Mouse (Mus musculus) forebrain, embryonic 14.5 days (tissue): ENCODE measurements around the gene Gm43518. TPM values are rescaled to one million over a fixed set of nuclear protein-coding genes. Genes with fewer than 3 reads are reported as not detected.

ENCODE experiments used
- ATAC-seq: fragments of 200-750 bp; cut with Nextera tagmentation; 2 replicates; pipeline ENCODE4 v1.8.0; 2017; ENCODE audit warnings: mild to moderate bottlenecking, moderate library complexity
- DNase-seq: peaks from one replicate; pipeline ENCODE4 v3.0.0-alpha.2; 2015; ENCODE audit warnings: low spot score
- H3K27ac ChIP-seq: fragments of 300-500 bp; sonication (generic); 2 replicates; pipeline ENCODE4 v1.5.1; 2014; ENCODE audit warnings: low read depth, mild to moderate bottlenecking, control low read depth, low read length, moderate library complexity
- H3K27me3 ChIP-seq: fragments of 300-500 bp; sonication (generic); replicated peaks from 2 replicates; pipeline ENCODE4 v1.6.1; 2014; ENCODE audit warnings: low read length, control low read depth, mixed read lengths; ENCODE audit not compliant: control insufficient read depth, insufficient read depth
- H3K36me3 ChIP-seq: fragments of 300-500 bp; sonication (generic); 2 replicates; pipeline ENCODE4 v1.6.1; 2014; ENCODE audit warnings: low read length, control low read depth; ENCODE audit not compliant: control insufficient read depth, insufficient read depth
- H3K4me1 ChIP-seq: fragments of 300-500 bp; sonication (generic); 2 replicates; pipeline ENCODE4 v1.6.1; 2014; ENCODE audit warnings: antibody characterized with exemption, low read length, control low read depth; ENCODE audit not compliant: control insufficient read depth, insufficient read depth
- H3K4me2 ChIP-seq: fragments of 300-500 bp; sonication (generic); 2 replicates; pipeline ENCODE4 v1.6.1; 2014; ENCODE audit warnings: mild to moderate bottlenecking, control low read depth, low read length
- H3K4me3 ChIP-seq: fragments of 300-500 bp; sonication (generic); 2 replicates; pipeline ENCODE4 v1.5.1; 2014; ENCODE audit warnings: low read depth, low read length, control low read depth
- H3K9ac ChIP-seq: fragments of 300-500 bp; sonication (generic); 2 replicates; pipeline ENCODE4 v1.6.1; 2014; ENCODE audit warnings: mild to moderate bottlenecking, low read length, control low read depth, moderate library complexity
- H3K9me3 ChIP-seq: fragments of 300-500 bp; sonication (generic); replicated peaks from 2 replicates; pipeline ENCODE4 v1.6.1; 2016; ENCODE audit warnings: low read length, control low read depth, mixed read lengths; ENCODE audit not compliant: control insufficient read depth
- WGBS: fragments of 180-500 bp; shearing (Covaris S2); extraction: QIAGEN DNeasy Blood & Tissue Kit; methylation state at CpG from one replicate; pipeline ENCODE4 v1.1.7; 2014; 5-methylcytosine and 5-hydroxymethylcytosine counted together
- polyA plus RNA-seq: library from polyadenylated mRNA; unstranded; fragments of >200 nt; fragmentation: Nextera tagmentation; extraction: Ambion mirVana; gene quantifications from 2 replicates; pipeline ENCODE4 v1.2.1, GENCODE M21; 2014

Gene Gm43518
- 0.70 and 0.88 TPM in 2 replicates for polyA plus RNA-seq

DNA sequence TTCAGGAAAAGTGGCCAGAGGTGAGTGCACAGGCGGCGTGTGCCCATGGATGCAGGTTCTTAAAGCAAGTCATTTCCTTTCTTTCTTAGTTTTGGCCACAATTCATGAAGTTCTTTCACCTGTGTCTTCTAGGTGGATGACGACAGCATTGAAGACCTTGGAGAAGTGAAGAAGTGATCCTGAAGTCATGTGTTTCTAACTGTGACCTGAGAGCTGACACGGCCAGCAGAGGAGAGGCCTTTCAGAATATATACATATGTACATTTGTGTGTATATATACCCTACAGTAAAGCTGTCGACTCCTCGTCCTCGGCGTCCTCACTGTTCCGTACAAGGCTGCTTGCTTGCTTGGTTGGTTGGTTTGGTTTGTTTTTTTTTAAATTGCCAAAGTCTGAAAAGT lies at the start of gene Gm43518:
Gene Gm43518 (plus strand): TSS at position 301 of the 400 bp plus-strand sequence.
- Histone ChIP-seq H3K36me3 (peaks cover 66% of the 10 kb centered on the region), H3K9ac (no peak within 1 kb of the TSS), H3K27ac (no peak within 1 kb of the TSS), H3K4me3 (no peak within 1 kb of the TSS), H3K4me1 (peaks cover 4% of the 10 kb centered on the region), H3K4me2 (no peak within 1 kb of the TSS), H3K9me3 (no peaks in the 10 kb centered on the region), H3K27me3 (no peaks in the 10 kb centered on the region)
- 94% methylated on average over 9 of the region's 9 CpGs for WGBS
- no peak for ATAC-seq
- DNase-seq: no peak

GRCm38 (mm10) chr5:123878056-123878455 lies 49.2 kb upstream of the Gm43518 start:
- H3K4me2 ChIP-seq: no peak overlapping the region
- DNase-seq (no peak), ATAC-seq (no peak)
- no peaks in the 10 kb centered on the region for H3K9me3 ChIP-seq
- no peak overlapping the region for H3K4me3 ChIP-seq
- WGBS: 54% methylated on average over 14 of the region's 14 CpGs
- no peak overlapping the region for H3K27ac ChIP-seq
- H3K4me1 ChIP-seq: no peaks in the 10 kb centered on the region
- no peaks in the 10 kb centered on the region for H3K27me3 ChIP-seq
- no peak overlapping the region for H3K9ac ChIP-seq
- H3K36me3 ChIP-seq: no peaks in the 10 kb centered on the region

DNA sequence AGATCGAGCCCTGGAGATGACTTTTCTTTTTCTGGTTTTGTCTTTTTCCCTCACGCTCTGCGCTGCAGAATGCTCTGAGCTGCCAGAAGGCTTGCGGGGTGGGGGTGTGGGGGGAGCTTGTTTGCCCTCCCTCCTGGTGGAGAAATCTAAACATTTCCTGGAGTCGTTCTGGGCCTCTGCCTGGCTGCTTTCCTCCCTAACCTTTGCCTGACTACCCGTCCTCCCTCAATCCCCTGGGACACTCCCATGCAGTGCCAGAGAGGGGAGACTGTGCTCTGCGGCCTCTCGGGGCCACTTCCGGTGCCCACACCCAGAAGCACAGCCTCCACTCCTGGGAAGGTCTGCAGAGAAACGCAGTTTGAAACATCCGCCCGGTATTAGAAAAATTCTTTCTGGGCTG lies 47.3 kb upstream of the Gm43518 start, which contains the start of gene Hcar1:
Gene Hcar1 (minus strand): TSS at position 93 of the 400 bp plus-strand sequence.
- no peaks in the 10 kb centered on the region for H3K9me3 ChIP-seq
- DNase-seq: no peak
- 79% methylated on average over 12 of the region's 12 CpGs for WGBS
- no peaks in the 10 kb centered on the region for H3K4me1 ChIP-seq
- H3K36me3 ChIP-seq: no peaks in the 10 kb centered on the region
- no peaks in the 10 kb centered on the region for H3K27me3 ChIP-seq
- H3K9ac ChIP-seq: no peak within 1 kb of the TSS
- ATAC-seq: no peak
- H3K4me3 ChIP-seq: no peak within 1 kb of the TSS
- H3K27ac ChIP-seq: no peak within 1 kb of the TSS
- H3K4me2 ChIP-seq: no peak within 1 kb of the TSS

DNA sequence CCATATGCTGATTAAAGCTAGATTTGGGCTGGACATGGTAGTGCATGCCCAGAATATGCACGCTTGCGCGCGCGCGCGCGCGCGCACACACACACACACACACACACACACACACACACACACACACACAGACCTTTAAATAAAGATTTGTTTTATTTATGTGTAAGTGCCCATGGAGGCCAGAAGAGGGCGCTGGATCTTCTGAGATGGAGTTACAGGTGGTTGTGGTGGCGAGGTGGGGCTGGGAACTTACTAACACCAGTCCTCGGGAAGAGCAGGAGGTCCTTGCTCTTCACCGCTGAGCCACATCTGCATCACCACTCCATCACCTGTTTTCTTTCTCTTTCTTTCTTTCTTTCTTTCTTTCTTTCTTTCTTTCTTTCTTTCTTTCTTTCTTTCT lies 46.4 kb upstream of the Gm43518 start:
- Histone ChIP-seq H3K4me3 (no peak overlapping the region), H3K4me2 (no peak overlapping the region), H3K9ac (no peak overlapping the region), H3K27me3 (no peaks in the 10 kb centered on the region), H3K27ac (no peak overlapping the region), H3K36me3 (no peaks in the 10 kb centered on the region), H3K9me3 (no peaks in the 10 kb centered on the region), H3K4me1 (no peaks in the 10 kb centered on the region)
- ATAC-seq: no peak
- no peak for DNase-seq
- 83% methylated on average over 14 of the region's 14 CpGs for WGBS

- Histone ChIP-seq H3K4me2 (no peak overlapping the region), H3K27ac (no peak overlapping the region), H3K9ac (no peak overlapping the region), H3K4me3 (no peak overlapping the region), H3K36me3 (no peaks in the 10 kb centered on the region), H3K27me3 (no peaks in the 10 kb centered on the region), H3K4me1 (no peaks in the 10 kb centered on the region), H3K9me3 (no peaks in the 10 kb centered on the region)
- 86% methylated on average over 7 of the region's 7 CpGs for WGBS
- DNase-seq (no peak), ATAC-seq (no peak)
Measured at GRCm38 (mm10) chr5:123883891-123884290, 43.3 kb upstream of the Gm43518 start.

DNA sequence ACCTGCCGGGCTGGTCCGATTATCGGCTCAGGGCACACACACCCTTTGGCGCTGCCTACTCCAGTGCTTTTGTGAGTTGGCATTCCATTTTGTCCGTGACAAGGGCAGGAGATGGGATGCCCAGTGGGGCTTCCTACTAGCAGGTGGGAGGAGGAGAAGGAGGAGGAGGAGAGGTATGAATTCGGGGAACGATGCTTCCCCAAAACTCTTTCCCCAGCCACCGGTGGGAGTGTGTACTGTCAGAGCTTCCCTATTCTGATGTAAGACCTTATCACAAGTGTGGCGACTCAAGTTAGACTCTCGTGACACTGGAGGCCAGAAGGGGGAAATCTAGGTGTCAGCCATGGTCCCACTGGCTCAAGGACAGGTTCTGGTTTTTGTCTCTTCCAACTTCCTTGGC lies 42.9 kb upstream of the Gm43518 start:
- H3K9me3 ChIP-seq: no peaks in the 10 kb centered on the region
- no peak overlapping the region for H3K4me2 ChIP-seq
- H3K27me3 ChIP-seq: no peaks in the 10 kb centered on the region
- no peak overlapping the region for H3K4me3 ChIP-seq
- DNase-seq (no peak), ATAC-seq (no peak)
- no peaks in the 10 kb centered on the region for H3K36me3 ChIP-seq
- H3K27ac ChIP-seq: no peak overlapping the region
- H3K9ac ChIP-seq: no peak overlapping the region
- H3K4me1 ChIP-seq: no peaks in the 10 kb centered on the region
- WGBS: 81% methylated on average over 10 of the region's 10 CpGs

- Histone ChIP-seq H3K27me3 (no peaks in the 10 kb centered on the region), H3K4me3 (no peak overlapping the region), H3K4me1 (no peaks in the 10 kb centered on the region), H3K4me2 (no peak overlapping the region), H3K9ac (no peak overlapping the region), H3K36me3 (no peaks in the 10 kb centered on the region), H3K9me3 (no peaks in the 10 kb centered on the region), H3K27ac (no peak overlapping the region)
- no peak for DNase-seq
- 83% methylated on average over 3 of the region's 3 CpGs for WGBS
- no peak for ATAC-seq
Measured at GRCm38 (mm10) chr5:123886365-123886764, 40.9 kb upstream of the Gm43518 start.

DNA sequence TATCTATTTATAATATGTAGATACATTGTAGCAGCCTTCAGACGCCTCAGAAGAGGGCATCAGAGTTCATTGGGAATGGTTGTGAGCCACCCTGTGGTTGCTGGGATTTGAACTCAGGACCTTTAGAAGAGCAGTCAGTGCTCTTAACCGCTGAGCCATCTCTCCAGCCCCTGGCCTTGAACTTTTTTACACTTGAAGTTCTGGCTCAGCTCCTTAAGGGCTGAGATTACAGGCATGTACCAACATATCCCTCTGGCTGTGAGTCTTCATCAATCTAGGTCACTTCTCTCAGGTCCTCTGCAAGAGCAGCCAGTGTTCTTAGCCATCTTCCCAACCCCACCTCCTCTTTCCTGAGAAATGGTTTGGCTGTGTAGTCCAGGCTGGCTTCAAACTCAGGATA lies 36.9 kb upstream of the Gm43518 start:
- H3K27me3 ChIP-seq: no peaks in the 10 kb centered on the region
- no peaks in the 10 kb centered on the region for H3K4me1 ChIP-seq
- H3K36me3 ChIP-seq: no peaks in the 10 kb centered on the region
- no peak overlapping the region for H3K4me3 ChIP-seq
- H3K4me2 ChIP-seq: no peak overlapping the region
- 76% methylated on average over 2 of the region's 2 CpGs for WGBS
- no peak overlapping the region for H3K9ac ChIP-seq
- DNase-seq (no peak), ATAC-seq (no peak)
- no peaks in the 10 kb centered on the region for H3K9me3 ChIP-seq
- H3K27ac ChIP-seq: no peak overlapping the region

DNA sequence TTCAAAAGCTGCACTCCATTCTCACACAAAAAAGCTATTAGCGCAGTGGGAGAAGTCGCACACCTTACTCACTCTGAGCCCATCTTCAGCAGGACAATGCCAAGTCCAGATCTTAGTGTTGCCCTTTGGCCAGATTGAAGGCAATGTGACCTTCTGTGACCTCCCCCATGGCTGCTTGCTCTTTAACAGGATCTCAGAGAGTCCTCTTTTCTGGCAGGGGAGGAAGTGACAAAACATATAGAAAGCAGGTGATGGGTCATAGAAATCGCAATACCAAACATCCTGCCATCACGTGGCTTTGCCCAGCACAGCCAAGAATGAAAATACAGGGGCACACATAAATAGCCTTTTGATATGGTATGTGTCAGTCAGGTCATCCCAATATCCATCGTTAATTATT lies 36.2 kb upstream of the Gm43518 start:
- H3K4me2 ChIP-seq: no peak overlapping the region
- 77% methylated on average over 5 of the region's 5 CpGs for WGBS
- ATAC-seq: no peak

More for the DNA sequence above, 36.2 kb upstream of the Gm43518 start:
- DNase-seq: no peak
- Histone ChIP-seq H3K4me3 (no peak overlapping the region), H3K27me3 (no peaks in the 10 kb centered on the region), H3K4me1 (no peaks in the 10 kb centered on the region), H3K36me3 (no peaks in the 10 kb centered on the region), H3K9me3 (no peaks in the 10 kb centered on the region), H3K27ac (no peak overlapping the region), H3K9ac (no peak overlapping the region)
